Mouse (Mus musculus): ENCODE measurements around the gene Sgta. TPM values are rescaled to one million over a fixed set of nuclear protein-coding genes. Genes with fewer than 3 reads are reported as not detected.
"Not testable (repeated sequence)": the region's sequence is repeated elsewhere in the genome, so short reads cannot be mapped to it uniquely, and the experiment has no call there.

Gene Sgta
- polyA plus RNA-seq, 1 experiment from 2014 or later: 200 TPM

DNA sequence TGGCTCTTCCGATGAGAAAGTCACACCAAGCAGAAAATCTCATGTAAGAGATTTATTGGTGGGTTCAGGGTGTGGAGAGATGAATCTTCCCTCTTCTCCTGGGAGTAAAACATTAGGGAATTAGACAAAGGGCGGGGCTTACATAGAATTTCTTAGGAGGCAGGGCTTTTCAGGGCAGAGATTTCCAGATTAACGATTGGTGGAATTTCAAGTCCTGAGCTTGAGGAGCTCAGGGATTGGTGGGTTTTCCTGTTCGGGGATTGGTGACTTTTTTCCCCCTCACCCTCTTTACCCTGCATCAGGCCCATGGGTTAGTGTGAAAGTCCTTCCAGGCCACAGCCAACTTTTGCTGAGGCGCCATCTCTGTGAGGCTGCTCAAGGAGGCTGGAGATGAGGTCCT is 8.7 kb upstream of the Sgta start:
- Histone ChIP-seq H3K4me3 (ENCODE audit: low read depth, low read length) (no peak overlapping the region), H3K9ac (ENCODE audit: low read depth, low read length) (no peak overlapping the region), H3K27ac (ENCODE audit: low read depth, low read length) (no peak overlapping the region), H3K9me3 (ENCODE audit: control insufficient read depth, low read length) (no peaks in the 10 kb centered on the region), H3K27me3 (ENCODE audit: control insufficient read depth, insufficient read depth, low read length) (no peaks in the 10 kb centered on the region), H3K4me2 (replicated peaks; ENCODE audit: low read depth, low read length) (no peak overlapping the region), H3K4me1 (replicated peaks; ENCODE audit: control insufficient read depth, insufficient read depth, low read length) (no peaks in the 10 kb centered on the region; the same call in 1 of the 2 replicates), H3K36me3 (ENCODE audit: control insufficient read depth, insufficient read depth, low read length) (no peaks in the 10 kb centered on the region)
- ATAC-seq (ENCODE audit: low FRiP score) (no peak), DNase-seq (ENCODE audit: low spot score) (no peak)
- WGBS: 75% methylated on average over 5 of the region's 5 CpGs

DNA sequence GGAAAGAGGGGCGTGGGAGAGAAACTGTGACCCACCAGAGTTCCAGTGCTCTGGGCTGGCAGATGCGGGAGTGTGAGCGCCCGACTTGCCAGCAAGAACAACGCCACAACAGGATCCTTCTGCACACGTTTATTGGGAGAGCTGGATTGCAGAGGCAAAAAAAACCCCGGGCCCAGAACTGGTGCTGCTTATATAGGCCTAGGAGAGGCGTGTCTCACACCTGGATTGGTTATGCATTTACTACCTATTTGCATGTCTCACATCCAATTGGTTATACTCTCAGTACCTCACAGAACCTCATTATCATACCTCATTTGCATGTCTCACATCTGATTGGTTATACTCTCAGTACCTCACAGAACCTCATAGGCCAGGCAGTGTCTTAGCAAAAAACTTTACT is 4.5 kb upstream of the Sgta start:
- ATAC-seq (ENCODE audit: low FRiP score); H3K27me3 ChIP-seq (ENCODE audit: control insufficient read depth, insufficient read depth, low read length); H3K4me2 ChIP-seq (replicated peaks; ENCODE audit: low read depth, low read length); H3K9ac ChIP-seq (ENCODE audit: low read depth, low read length); H3K4me3 ChIP-seq (ENCODE audit: low read depth, low read length); H3K4me1 ChIP-seq (replicated peaks; ENCODE audit: control insufficient read depth, insufficient read depth, low read length); H3K27ac ChIP-seq (ENCODE audit: low read depth, low read length); H3K9me3 ChIP-seq (ENCODE audit: control insufficient read depth, low read length); DNase-seq (ENCODE audit: low spot score); H3K36me3 ChIP-seq (ENCODE audit: control insufficient read depth, insufficient read depth, low read length): not testable (repeated sequence)
- WGBS: 87% methylated on average over 8 of the region's 8 CpGs

DNA sequence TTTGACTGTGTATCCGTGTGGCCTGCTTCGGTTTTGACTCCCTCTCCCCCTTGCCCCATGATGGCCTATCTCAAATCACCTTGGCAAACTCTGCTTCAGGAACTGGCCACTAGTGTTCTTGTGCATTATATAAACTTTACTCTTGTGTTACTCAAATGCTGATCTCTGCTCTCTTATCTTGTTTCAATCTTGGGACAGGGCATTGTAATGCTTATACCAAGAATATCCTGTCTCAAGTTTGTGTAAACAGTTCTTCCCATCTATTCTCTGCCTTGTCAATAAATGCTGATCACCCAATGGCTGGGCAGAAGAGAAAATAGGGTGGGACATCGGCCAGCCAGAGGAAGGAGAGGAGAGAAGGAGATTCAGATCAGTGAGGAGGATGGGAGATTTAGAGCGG is 2.7 kb upstream of the Sgta start:
- H3K9me3 ChIP-seq (ENCODE audit: control insufficient read depth, low read length): no peaks in the 10 kb centered on the region
- no peak overlapping the region for H3K4me3 ChIP-seq (ENCODE audit: low read depth, low read length)
- no peak for DNase-seq (ENCODE audit: low spot score)
- H3K4me2 ChIP-seq (replicated peaks; ENCODE audit: low read depth, low read length): no peak overlapping the region
- no peak overlapping the region for H3K9ac ChIP-seq (ENCODE audit: low read depth, low read length)
- WGBS: 66% methylated on average over 4 of the region's 4 CpGs
- H3K36me3 ChIP-seq (ENCODE audit: control insufficient read depth, insufficient read depth, low read length): 0 out of 2 replicates have a peak, but pooled peaks cover 2% of the 10 kb centered on the region
- no peaks in the 10 kb centered on the region for H3K27me3 ChIP-seq (ENCODE audit: control insufficient read depth, insufficient read depth, low read length)
- ATAC-seq (ENCODE audit: low FRiP score): no peak
- H3K4me1 ChIP-seq (replicated peaks; ENCODE audit: control insufficient read depth, insufficient read depth, low read length): peaks cover 9% of the 10 kb centered on the region
- H3K27ac ChIP-seq (ENCODE audit: low read depth, low read length): no peak overlapping the region

DNA sequence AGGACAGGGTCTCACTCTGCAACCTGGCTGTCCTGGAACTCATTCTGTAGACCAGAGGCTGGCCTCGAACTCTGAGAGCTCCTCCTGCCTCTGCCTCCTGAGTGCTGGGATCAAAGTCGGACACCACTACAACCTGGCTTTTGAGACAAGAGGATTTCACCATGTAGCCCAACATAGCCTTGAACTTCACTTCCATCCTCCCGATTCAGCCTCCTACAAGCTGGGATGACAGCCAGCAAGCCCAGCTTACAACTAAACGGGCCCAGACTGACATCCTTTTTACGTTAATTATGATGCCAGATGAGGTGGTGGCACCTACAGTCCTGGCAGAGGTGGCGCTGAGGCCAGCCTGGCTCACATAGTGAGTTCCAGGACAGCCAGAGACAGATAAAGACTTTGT is 1.1 kb downstream of the Sgta start:
- H3K4me2 ChIP-seq (replicated peaks; ENCODE audit: low read depth, low read length): peak overlapping the region; percentile 84
- no peak overlapping the region for H3K27ac ChIP-seq (ENCODE audit: low read depth, low read length)
- H3K4me3 ChIP-seq (ENCODE audit: low read depth, low read length): peak overlapping the region; percentile 86
- H3K36me3 ChIP-seq (ENCODE audit: control insufficient read depth, insufficient read depth, low read length): 0 out of 2 replicates have a peak, but pooled peaks cover 3% of the 10 kb centered on the region
- H3K9me3 ChIP-seq (ENCODE audit: control insufficient read depth, low read length): no peaks in the 10 kb centered on the region
- no peak for DNase-seq (ENCODE audit: low spot score)
- peak overlapping the region; percentile 82 for H3K9ac ChIP-seq (ENCODE audit: low read depth, low read length)
- peaks cover 9% of the 10 kb centered on the region for H3K4me1 ChIP-seq (replicated peaks; ENCODE audit: control insufficient read depth, insufficient read depth, low read length)
- no peaks in the 10 kb centered on the region for H3K27me3 ChIP-seq (ENCODE audit: control insufficient read depth, insufficient read depth, low read length)
- WGBS: 93% methylated on average over 6 of the region's 6 CpGs
- ATAC-seq (ENCODE audit: low FRiP score): no peak

DNA sequence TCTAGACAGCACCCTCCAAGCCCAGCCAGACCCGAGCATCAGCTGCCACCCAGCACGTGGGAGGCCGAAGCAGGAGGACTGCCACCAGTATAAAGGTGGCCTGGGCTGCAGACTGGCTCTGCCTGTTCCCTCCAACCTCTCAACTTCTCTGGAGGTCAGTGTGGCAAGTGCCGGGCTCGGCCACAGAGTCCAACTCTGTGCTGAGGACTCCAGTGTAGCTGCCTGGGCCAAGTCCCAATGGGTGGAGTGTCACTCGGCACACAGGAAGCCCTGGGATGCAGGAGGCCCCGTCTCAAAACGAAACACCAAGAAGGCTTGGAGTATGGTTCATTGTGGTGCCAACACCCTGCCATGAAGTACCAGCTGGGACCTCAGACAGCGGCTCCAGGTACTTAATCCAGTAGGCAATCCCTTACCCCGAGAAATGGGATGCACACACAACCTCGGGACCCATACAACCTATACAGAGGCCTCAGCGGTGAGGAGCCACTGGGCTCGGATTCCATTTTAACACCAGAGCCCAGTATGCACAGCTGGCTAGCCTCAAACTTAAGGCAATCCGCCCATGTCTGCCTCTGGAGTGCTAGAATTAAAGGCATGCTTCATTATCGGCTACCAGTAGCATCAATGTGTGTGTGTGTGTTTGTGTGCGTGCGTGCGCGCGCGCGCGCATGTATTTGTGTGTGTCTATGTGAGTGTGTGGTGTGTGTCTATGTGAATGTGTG is 2.4 kb downstream of the Sgta start:
- H3K4me1 ChIP-seq (replicated peaks; ENCODE audit: control insufficient read depth, insufficient read depth, low read length): peaks cover 9% of the 10 kb centered on the region
- ATAC-seq (ENCODE audit: low FRiP score): no peak
- H3K9ac ChIP-seq (ENCODE audit: low read depth, low read length): no peak overlapping the region
- 0 out of 2 replicates have a peak, but pooled peaks cover 3% of the 10 kb centered on the region for H3K36me3 ChIP-seq (ENCODE audit: control insufficient read depth, insufficient read depth, low read length)
- H3K4me2 ChIP-seq (replicated peaks; ENCODE audit: low read depth, low read length): no peak overlapping the region
- no peaks in the 10 kb centered on the region for H3K9me3 ChIP-seq (ENCODE audit: control insufficient read depth, low read length)
- no peak overlapping the region for H3K27ac ChIP-seq (ENCODE audit: low read depth, low read length)
- H3K4me3 ChIP-seq (ENCODE audit: low read depth, low read length): no peak overlapping the region
- no peak for DNase-seq (ENCODE audit: low spot score)
- no peaks in the 10 kb centered on the region for H3K27me3 ChIP-seq (ENCODE audit: control insufficient read depth, insufficient read depth, low read length)
- WGBS: 94% methylated on average over 23 of the region's 23 CpGs

DNA sequence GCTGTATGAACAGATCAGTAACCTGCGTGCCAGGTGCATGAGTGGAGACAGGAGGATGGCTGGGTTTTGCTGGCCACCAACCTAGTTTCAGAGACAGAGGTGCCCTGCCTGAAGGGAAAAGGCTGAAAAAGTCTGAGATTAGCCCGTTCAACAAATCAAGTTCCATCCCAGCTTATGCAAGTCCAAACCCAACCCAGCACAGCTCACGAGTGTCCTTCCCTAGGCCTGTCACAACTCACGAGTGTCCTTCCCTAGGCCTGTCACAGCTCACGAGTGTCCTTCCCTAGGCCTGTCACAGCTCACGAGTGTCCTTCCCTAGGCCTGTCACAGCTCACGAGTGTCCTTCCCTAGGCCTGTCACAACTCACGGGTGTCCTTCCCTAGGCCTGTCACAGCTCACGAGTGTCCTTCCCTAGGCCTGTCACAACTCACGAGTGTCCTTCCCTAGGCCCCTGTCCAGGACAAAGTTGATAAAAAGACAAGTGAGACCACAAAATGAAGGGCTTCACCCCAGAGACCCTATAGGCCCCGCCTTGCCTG is 4.1 kb downstream of the Sgta start:
- WGBS: 86% methylated on average over 11 of the region's 11 CpGs
- not testable (repeated sequence) for H3K9me3 ChIP-seq (ENCODE audit: control insufficient read depth, low read length); ATAC-seq (ENCODE audit: low FRiP score); H3K4me1 ChIP-seq (replicated peaks; ENCODE audit: control insufficient read depth, insufficient read depth, low read length); DNase-seq (ENCODE audit: low spot score); H3K4me2 ChIP-seq (replicated peaks; ENCODE audit: low read depth, low read length); H3K27ac ChIP-seq (ENCODE audit: low read depth, low read length); H3K27me3 ChIP-seq (ENCODE audit: control insufficient read depth, insufficient read depth, low read length); H3K9ac ChIP-seq (ENCODE audit: low read depth, low read length); H3K4me3 ChIP-seq (ENCODE audit: low read depth, low read length)
- peaks cover 11% of the 10 kb centered on the region; the same call in 1 of the 2 replicates for H3K36me3 ChIP-seq (ENCODE audit: control insufficient read depth, insufficient read depth, low read length)

DNA sequence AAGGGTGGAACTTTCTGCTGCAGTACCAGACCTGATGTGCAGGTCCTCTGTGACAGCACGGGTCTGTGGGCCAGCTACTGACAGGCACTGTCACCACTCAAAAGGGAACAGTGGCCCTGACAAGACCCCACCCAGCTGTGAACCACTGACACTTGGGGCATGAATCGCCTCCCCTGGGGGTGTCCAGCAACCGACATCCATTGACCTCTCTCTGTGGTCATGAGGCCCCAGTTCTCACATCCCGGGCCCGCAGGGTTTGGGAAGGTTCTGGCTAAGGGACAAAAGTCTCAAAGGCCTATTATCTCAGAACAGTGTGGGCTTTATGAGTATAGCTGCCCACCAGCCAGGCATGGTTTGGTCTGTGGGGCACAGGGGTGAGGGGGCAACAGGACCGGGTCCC is 4.8 kb downstream of the Sgta start:
- H3K27me3 ChIP-seq (ENCODE audit: control insufficient read depth, insufficient read depth, low read length): no peaks in the 10 kb centered on the region
- peaks cover 9% of the 10 kb centered on the region for H3K4me1 ChIP-seq (replicated peaks; ENCODE audit: control insufficient read depth, insufficient read depth, low read length)
- H3K9me3 ChIP-seq (ENCODE audit: control insufficient read depth, low read length): no peaks in the 10 kb centered on the region
- H3K4me3 ChIP-seq (ENCODE audit: low read depth, low read length): no peak overlapping the region
- H3K36me3 ChIP-seq (ENCODE audit: control insufficient read depth, insufficient read depth, low read length): peaks cover 17% of the 10 kb centered on the region; the same call in 1 of the 2 replicates
- H3K4me2 ChIP-seq (replicated peaks; ENCODE audit: low read depth, low read length): no peak overlapping the region
- DNase-seq (ENCODE audit: low spot score): no peak
- no peak overlapping the region for H3K27ac ChIP-seq (ENCODE audit: low read depth, low read length)
- ATAC-seq (ENCODE audit: low FRiP score): no peak
- WGBS: 83% methylated on average over 6 of the region's 6 CpGs
- H3K9ac ChIP-seq (ENCODE audit: low read depth, low read length): no peak overlapping the region

DNA sequence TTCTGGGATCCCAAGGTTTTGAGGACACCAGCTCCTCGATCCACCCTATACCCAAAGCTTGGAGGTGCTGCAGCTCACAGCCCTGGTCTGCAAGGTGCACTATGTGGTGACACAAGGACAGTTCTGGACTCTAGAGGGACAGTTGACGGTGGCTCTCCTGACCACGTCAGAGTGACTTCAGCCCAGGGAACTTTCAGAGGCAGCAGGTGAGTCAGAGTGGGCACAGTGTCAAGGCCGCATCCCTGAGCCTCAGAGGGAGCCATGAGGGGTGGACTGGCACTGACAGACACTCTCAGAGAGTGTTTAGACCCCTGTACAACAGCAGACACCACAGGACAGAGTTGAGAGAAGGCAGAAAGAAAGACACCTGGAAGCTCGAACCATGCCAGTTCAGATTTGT is 7.4 kb downstream of the Sgta start:
- Histone ChIP-seq H3K4me1 (replicated peaks; ENCODE audit: control insufficient read depth, insufficient read depth, low read length) (no peaks in the 10 kb centered on the region), H3K36me3 (ENCODE audit: control insufficient read depth, insufficient read depth, low read length) (peaks cover 33% of the 10 kb centered on the region; the same call in 1 of the 2 replicates), H3K9ac (ENCODE audit: low read depth, low read length) (no peak overlapping the region), H3K27ac (ENCODE audit: low read depth, low read length) (no peak overlapping the region), H3K9me3 (ENCODE audit: control insufficient read depth, low read length) (no peaks in the 10 kb centered on the region), H3K4me3 (ENCODE audit: low read depth, low read length) (no peak overlapping the region), H3K27me3 (ENCODE audit: control insufficient read depth, insufficient read depth, low read length) (no peaks in the 10 kb centered on the region), H3K4me2 (replicated peaks; ENCODE audit: low read depth, low read length) (no peak overlapping the region)
- no peak for DNase-seq (ENCODE audit: low spot score)
- 91% methylated on average over 5 of the region's 5 CpGs for WGBS
- ATAC-seq (ENCODE audit: low FRiP score): no peak

DNA sequence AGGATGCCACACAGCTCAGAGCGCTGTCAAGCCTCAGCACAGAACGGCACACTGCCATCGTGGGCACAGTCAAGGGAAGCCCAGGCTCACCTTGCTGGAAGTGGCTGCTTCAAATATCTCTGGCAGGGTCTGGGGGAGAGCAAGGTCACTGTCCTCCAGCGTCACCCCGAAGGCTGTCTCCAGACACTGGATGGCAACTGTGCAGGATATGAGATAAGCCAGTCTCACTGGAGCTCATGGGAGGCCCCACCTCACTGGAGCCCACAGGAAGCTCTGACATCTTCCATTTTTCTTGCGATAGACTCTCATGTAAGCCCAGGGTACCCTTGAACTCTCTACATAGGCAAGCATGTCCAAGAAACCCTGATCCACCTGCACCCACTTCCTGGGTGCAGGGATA is 8.8 kb downstream of the Sgta start:
- H3K4me1 ChIP-seq (replicated peaks; ENCODE audit: control insufficient read depth, insufficient read depth, low read length): no peaks in the 10 kb centered on the region
- no peak overlapping the region for H3K4me3 ChIP-seq (ENCODE audit: low read depth, low read length)
- H3K27ac ChIP-seq (ENCODE audit: low read depth, low read length): no peak overlapping the region
- no peaks in the 10 kb centered on the region for H3K27me3 ChIP-seq (ENCODE audit: control insufficient read depth, insufficient read depth, low read length)
- no peak for DNase-seq (ENCODE audit: low spot score)
- no peak overlapping the region for H3K9ac ChIP-seq (ENCODE audit: low read depth, low read length)
- ATAC-seq (ENCODE audit: low FRiP score): no peak
- 93% methylated on average over 6 of the region's 6 CpGs for WGBS
- no peaks in the 10 kb centered on the region for H3K9me3 ChIP-seq (ENCODE audit: control insufficient read depth, low read length)
- H3K4me2 ChIP-seq (replicated peaks; ENCODE audit: low read depth, low read length): no peak overlapping the region
- H3K36me3 ChIP-seq (ENCODE audit: control insufficient read depth, insufficient read depth, low read length): peaks cover 38% of the 10 kb centered on the region

All from hindbrain, embryonic 11.5 days (tissue).